Mouse (Mus musculus) megakaryocyte, embryonic 14.5 days (primary cell): ENCODE results near the gene Hist1h4f.

Experiments
- FLI1 ChIP-seq: IDR thresholded peaks from 2 replicates; pipeline ENCODE4 v1.6.1; 2012; ENCODE audit warnings: low read length, inconsistent platforms, mixed read lengths
- GATA1 ChIP-seq: IDR thresholded peaks from 3 replicates; pipeline ENCODE4 v1.6.1; 2012; ENCODE audit warnings: mixed read lengths, low read length, inconsistent platforms, borderline replicate concordance

DNA sequence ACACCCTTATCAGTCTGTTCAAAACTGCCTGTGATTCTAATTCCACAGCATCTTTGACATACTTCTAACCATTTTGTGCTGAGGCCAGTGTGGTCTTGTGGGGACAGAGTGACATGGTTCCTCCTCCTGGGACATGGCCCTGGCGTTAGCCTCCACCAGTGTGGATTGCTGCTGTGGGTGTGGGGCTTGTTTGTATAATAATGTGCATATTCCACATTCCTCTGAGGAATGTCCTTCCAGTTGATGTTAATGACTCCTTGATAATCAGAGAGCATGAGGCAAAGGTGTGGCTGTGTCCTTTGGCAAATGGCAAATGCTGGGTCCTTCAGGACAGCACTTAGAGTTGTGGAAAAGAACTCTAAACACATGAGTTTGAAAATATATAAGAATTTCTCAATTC lies 37.9 kb downstream of the Hist1h4f start:
- TF ChIP-seq GATA1 (no peak), FLI1 (no peak)
